Mouse (Mus musculus) bone marrow macrophage, adult 2 months (primary cell): Measurements from ENCODE around the gene Rgma. TPM values are rescaled to one million over a fixed set of nuclear protein-coding genes. Genes with fewer than 3 reads are reported as not detected.

Source experiments
- H3K27ac ChIP-seq: 2 replicates; pipeline ENCODE4 v1.5.1; 2012; ENCODE audit warnings: low read depth, low read length; ENCODE audit not compliant: insufficient read depth
- H3K4me1 ChIP-seq: 2 replicates; pipeline ENCODE4 v1.6.1; 2012; ENCODE audit warnings: low read length; ENCODE audit not compliant: control insufficient read depth, insufficient read depth
- H3K4me3 ChIP-seq: 2 replicates; pipeline ENCODE4 v1.5.1; 2012; ENCODE audit warnings: mild to moderate bottlenecking, low read length, moderate library complexity; ENCODE audit not compliant: insufficient read depth
- CTCF ChIP-seq: IDR thresholded peaks from 2 replicates; pipeline ENCODE4 v1.5.1; 2012; ENCODE audit warnings: low read depth, mild to moderate bottlenecking, low read length, moderate library complexity
- POLR2A ChIP-seq: IDR thresholded peaks from 2 replicates; pipeline ENCODE4 v1.6.1; 2012; ENCODE audit warnings: mild to moderate bottlenecking, low read depth, low read length, borderline replicate concordance
- polyA plus RNA-seq: library from polyadenylated mRNA; stranded (reverse); fragments of >200 nt; gene quantifications from 2 replicates; pipeline ENCODE4 v1.2.4, GENCODE M21; 2012; ENCODE audit not compliant: missing spikeins, insufficient read depth, insufficient read length

Rgma gene
- polyA plus RNA-seq, 1 experiment = not detected

DNA sequence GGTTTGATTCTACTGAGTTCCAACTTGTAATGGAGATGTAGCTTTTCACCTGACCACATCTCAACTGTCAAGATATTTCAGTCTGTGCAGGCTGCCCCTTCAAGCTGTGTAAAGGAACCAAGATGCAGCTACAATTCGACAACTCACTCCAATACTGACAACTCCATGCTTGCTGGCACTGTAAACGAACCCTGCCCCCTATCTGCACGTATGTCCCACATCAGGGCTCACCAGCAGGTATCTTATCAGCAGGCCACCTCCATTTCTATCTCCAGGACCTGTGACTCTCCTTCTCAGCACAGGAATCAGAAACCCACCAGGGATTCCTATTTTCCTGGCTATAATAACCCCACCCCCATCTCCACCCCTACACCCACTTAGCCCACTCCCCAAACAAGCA, 53.2 kb downstream of the Rgma start:
- TF ChIP-seq POLR2A = no peak
- no peak for TF ChIP-seq CTCF
- no peak overlapping the region for H3K27ac ChIP-seq

DNA sequence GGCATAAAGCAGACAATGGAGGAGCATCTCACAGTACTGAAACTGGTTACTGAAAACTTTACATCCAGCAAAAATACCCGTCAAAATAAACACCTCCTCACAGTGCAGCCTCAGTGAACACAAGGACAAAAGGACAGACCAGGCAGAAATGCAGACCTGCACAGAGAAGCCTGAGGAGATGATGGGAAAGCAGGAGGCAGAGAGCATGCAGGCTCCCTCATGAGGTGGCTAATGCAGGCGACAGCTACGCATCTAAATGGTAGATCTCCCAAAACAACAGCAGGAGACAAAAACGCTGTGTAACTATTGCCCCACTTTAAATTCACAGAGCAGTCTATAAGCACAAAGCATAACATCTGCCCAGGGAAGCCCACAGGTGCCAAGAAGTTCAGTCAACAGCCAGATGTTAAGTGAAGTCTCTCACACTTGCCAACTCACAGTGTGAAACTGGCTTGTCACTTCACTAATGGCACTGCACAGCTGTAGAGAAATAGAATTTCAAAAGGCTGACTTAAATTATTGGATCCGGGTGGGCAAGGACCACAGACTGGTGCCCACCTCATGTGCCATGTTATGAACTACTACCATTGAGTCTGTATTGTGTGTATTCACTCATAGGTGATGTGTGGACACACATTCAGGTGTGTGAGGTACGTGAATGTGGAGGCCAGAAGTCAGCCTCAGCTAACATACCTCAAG, 58.5 kb downstream of the Rgma start:
- Histone ChIP-seq H3K4me1 (peaks cover 20% of the 10 kb centered on the region), H3K27ac (no peak overlapping the region; the same call in 1 of the 2 replicates), H3K4me3 (no peak overlapping the region)
- no peak for TF ChIP-seq POLR2A
- TF ChIP-seq CTCF = no peak

More for the DNA sequence above, 53.2 kb downstream of the Rgma start:
- Histone ChIP-seq H3K4me3 (no peak overlapping the region), H3K4me1 (peaks cover 10% of the 10 kb centered on the region)

DNA sequence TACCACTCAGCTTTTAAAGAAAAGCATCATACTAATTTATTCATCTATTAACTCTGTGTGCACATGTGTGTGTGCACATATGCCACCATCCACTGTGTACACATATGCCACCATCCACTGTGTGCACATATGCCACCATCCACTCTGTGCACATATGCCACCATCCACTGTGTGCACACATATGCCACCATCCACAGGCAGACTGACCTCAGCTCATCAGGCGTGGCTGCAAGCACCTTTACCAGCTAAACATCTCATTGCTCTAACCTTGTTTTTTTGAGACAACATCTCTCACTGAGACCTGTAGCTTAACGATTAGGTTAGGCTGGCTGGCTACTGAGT, 59.0 kb downstream of the Rgma start:
- Histone ChIP-seq H3K4me1 (peaks cover 20% of the 10 kb centered on the region), H3K27ac (peak overlapping the region; percentile 83), H3K4me3 (no peak overlapping the region)
- TF ChIP-seq CTCF (no peak), POLR2A (no peak)

DNA sequence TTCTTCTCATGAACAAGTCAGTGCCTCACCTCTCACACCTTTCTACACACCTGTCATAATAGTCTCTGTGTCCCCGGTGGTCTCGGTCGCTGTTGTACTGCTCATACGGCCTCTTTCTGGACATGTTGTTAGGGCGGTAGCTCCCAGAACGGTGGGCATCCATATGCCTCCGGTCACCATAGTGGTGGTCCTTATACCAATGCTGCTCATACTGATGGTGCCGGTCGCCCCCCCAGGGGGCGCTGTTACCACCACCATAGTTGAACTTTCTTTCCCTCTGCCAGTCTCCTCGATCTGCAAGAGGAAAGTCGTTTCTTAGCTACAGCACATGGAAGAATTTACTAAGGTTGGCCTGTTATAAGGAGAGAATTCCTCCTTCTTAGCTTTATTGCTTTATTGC, 60.4 kb downstream of the Rgma start:
- no peak overlapping the region for H3K4me3 ChIP-seq
- H3K4me1 ChIP-seq = peaks cover 20% of the 10 kb centered on the region
- peak overlapping the region; percentile 83 for H3K27ac ChIP-seq
- TF ChIP-seq CTCF (peak; percentile 62), POLR2A (no peak)

DNA sequence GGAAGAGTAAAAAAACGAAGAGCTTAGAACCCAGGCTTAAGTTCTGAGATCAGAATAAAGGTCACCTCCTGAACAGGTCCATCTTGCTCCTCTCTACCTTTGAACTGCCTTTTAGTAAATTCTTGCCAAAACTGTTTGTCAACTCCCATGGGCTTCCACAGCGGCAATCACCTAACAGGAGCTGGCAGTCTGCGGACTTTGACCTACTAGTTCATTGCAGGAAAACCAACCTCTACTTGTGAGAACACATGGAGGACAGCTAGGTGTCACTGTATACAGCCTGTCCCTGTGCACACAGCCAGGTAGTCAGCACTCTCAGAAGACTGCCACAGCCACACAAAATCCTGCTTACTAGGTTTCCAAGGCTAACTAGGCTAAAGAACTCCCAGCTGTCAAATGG, 66.5 kb downstream of the Rgma start:
- Histone ChIP-seq H3K4me3 (no peak overlapping the region), H3K27ac (no peak overlapping the region), H3K4me1 (no peaks in the 10 kb centered on the region)
- TF ChIP-seq POLR2A (no peak), CTCF (no peak)

DNA sequence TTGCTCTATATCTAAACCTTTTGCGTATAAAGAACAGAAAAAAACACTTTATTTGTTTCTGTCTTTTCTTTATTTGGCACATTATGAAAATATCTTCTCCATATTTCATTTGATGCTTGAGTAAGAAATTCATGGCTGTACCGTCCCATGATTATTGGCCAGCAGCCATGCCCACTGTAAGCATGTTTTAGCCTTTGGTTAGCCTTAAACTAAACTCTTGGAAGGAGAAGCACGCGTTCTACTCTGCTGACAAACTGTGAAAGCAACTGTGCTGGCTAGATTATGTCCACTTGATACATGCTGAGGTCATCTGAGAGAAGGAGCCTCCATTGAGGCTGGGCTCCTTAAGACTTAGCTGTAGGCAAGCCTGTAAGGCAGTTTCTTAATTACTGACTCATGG, 66.9 kb downstream of the Rgma start:
- TF ChIP-seq CTCF = no peak
- no peak for TF ChIP-seq POLR2A

DNA sequence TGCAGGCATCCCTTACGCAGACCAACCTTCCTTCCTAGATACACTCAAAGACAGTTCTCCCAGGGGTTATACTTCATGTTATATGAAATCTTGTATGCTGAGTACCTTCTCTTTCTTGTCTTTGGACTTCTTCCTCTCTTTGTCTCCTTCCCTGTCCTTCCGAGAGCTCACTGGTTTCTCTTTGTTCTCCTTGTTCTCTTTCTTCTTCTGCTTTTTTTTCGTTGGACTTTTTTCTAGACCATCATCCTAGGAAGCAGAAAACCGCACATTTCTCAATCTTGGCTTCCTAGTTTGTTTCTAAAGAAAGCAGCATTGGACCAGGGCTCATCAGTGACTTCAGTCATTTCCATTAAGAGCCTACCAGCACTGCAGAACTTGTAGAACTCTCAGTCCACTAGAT, 76.3 kb downstream of the Rgma start:
- TF ChIP-seq CTCF (no peak), POLR2A (no peak)
- Histone ChIP-seq H3K4me3 (no peak overlapping the region), H3K27ac (peak overlapping the region; percentile 95), H3K4me1 (peaks cover 35% of the 10 kb centered on the region)

More for the DNA sequence above, 66.9 kb downstream of the Rgma start:
- Histone ChIP-seq H3K4me1 (no peaks in the 10 kb centered on the region), H3K27ac (no peak overlapping the region), H3K4me3 (no peak overlapping the region)

DNA sequence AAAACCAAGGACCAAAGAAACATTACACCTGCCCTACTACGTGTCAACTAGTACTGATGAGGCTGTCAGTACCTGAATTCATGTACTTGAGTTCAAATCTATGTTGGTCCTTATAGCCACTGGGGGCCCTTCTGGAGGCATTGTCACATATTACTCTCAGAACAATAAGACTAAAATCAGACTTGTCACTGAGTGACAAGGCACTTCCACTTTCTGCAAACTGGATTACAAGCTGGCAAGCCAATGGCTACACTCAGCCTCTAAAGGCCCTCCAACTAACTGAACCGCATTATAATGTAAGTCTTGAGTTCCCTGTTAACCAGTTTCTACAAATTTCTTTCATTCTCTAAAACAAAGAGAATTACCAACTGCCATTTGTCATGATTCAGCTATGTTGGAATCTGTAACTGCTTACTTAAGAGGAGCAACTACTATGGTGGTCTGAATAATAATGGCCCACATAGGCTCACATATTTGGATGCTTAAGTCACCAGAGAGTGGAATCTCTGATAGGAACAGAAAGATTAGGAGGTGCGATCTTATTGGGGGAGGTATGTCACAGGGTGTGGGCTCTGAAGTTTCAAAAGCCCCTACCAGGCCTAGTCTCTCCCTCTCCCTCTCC, 77.0 kb downstream of the Rgma start:
- no peak for TF ChIP-seq POLR2A
- TF ChIP-seq CTCF = no peak

DNA sequence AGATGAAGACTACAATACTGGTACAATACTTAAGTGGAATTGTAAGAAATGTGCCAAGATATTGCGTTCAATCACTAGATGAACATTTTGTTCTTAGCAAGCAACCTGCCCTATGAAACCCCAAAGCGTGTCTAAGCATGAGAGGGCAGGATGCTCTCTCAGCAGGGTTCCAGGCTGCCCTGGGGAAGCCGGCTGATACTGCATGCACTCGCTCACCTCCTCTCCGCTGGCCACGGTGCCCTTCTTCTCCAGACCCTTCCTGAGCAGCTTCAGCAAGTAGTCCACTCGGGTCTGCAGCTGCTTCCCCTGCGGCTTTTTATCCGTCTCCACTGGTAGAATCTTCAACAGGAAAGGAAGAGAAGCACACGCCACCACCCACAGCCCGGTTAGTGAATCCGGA, 78.8 kb downstream of the Rgma start:
- no peak for TF ChIP-seq CTCF
- no peak for TF ChIP-seq POLR2A
- H3K27ac ChIP-seq = no peak overlapping the region
- peaks cover 35% of the 10 kb centered on the region for H3K4me1 ChIP-seq
- no peak overlapping the region for H3K4me3 ChIP-seq

More for the DNA sequence above, 77.0 kb downstream of the Rgma start:
- H3K4me1 ChIP-seq = peaks cover 35% of the 10 kb centered on the region
- H3K4me3 ChIP-seq = no peak overlapping the region
- peak overlapping the region; percentile 95 for H3K27ac ChIP-seq

DNA sequence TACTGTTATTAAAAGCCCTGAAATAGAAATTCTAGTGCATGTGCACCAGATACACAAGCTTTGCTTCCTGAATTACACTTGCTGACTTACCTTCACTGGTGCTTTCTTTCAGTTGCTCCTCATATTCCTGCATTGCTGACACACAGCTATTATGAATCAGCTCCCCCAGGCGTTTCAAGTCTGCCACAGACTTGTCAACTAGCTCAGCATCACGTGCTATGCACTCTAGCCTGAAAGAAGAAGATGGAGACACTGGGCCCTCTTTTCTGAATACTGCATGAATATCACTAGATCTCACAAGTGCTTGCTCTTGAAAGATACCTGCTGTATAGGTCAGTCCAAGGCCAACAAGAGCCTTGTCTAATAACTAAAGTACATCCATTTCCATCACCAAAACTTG, 88.2 kb downstream of the Rgma start:
- Histone ChIP-seq H3K27ac (no peak overlapping the region), H3K4me1 (no peaks in the 10 kb centered on the region), H3K4me3 (no peak overlapping the region)
- no peak for TF ChIP-seq POLR2A
- TF ChIP-seq CTCF = no peak

DNA sequence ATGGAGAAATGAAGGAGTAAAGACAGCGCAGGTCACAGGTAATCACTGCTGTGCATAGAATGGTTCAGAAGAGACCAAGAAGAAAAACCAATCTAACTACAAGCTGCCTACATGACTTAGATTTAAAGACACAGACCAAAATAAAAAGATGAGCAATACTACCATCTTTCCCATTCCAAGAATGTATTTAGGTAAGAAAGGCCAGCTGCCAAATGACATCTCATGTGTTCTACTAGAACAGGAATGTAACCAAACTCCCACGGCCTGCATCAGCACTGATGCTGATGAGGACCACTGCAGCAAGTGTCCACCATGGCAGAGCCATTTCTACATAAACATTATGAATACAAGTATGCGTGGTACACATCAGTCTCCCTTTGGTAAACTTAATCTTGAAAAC, 92.4 kb downstream of the Rgma start:
- H3K4me3 ChIP-seq = no peak overlapping the region
- TF ChIP-seq CTCF (no peak), POLR2A (no peak)
- H3K4me1 ChIP-seq = no peaks in the 10 kb centered on the region
- H3K27ac ChIP-seq = no peak overlapping the region

Other genes with a start within 250 kb of the Rgma start
- 44.4 and 47.9 TPM in 2 replicates for gene Chd2, start 166.3 kb downstream of the Rgma start, polyA plus RNA-seq